Mouse (Mus musculus) large intestine, adult 2 months (tissue): ENCODE measurements around the gene Lrrc8d. TPM values are rescaled to one million over a fixed set of nuclear protein-coding genes. Genes with fewer than 3 reads are reported as not detected.

Source experiments
- DNase-seq: peaks from one replicate; pipeline ENCODE4 v3.0.0-alpha.2; 2012; ENCODE audit warnings: low read depth, low spot score
- WGBS: fragments of 180-500 bp; shearing (Covaris S2); methylation state at CpG from one replicate; pipeline ENCODE4 v1.1.7; 2018; 5-methylcytosine and 5-hydroxymethylcytosine counted together
- polyA plus RNA-seq: library from polyadenylated mRNA; depleted of rRNA; stranded (reverse); fragments of >200 nt; gene quantifications from 2 replicates; pipeline ENCODE4 v1.2.3, GENCODE M21; 2012; rRNA removed

The Lrrc8d gene
- polyA plus RNA-seq = 9.9 and 18.5 TPM in 2 replicates

DNA sequence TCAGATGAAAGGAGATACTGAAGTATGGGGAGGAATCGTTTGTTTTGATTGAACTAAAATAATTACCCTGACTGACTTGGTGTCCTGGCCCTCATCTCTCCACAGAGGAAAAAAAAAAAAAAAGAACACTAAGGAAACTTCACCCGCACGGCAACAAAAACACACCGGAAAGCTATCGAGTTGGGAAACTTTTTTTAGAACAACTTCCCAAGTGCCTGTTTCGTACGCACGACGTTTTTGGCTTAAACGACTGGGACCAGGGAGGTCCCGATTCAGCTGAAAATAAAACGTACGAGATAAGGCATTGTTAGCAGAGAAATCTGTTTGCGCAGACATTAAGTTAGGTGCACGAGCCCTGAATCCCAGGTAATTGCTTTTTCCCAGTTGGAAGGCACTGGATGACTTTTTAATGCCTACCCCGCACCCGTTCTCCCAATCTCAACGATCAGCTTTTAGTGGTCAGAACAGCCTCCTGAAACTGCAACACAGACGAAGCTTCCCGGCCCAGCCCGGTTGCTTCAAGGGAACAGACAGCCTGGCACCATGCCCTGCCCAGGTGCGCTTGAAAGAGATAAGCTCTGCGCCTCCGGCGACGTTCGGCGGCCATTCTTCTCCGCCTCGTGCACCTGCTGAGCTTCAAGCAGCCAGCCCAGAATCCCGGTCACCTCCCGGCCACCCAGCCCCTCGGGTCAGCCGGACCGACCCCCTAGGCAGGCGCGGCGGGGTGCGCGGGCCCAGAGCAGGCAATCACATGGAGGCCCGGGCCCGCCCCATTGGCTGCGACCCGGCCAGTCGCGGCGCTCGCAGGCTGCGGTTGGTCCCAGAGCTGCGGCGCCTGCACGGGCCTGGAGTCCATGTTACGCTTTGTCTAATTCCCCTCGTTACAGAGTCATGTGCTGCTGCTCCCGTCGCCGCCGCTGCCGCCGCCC lies at the start of gene Lrrc8d:
Lrrc8d (plus strand) TSS at position 829 of the 929 bp plus-strand sequence.
- WGBS = 2% methylated on average over 60 of the region's 60 CpGs
- DNase-seq = no peak

- WGBS = 70% methylated on average over 8 of the region's 8 CpGs
- no peak for DNase-seq
These were observed 48.9 kb upstream of the Lrrc8d start for GRCm38 (mm10) chr5:105650728-105651479.

GRCm38 (mm10) chr5:105651561-105651991 lies 48.2 kb upstream of the Lrrc8d start:
- 45% methylated on average over 11 of the region's 11 CpGs for WGBS
- DNase-seq = no peak

- DNase-seq = no peak
- WGBS = 24% methylated on average over 15 of the region's 15 CpGs
These were observed 45.3 kb upstream of the Lrrc8d start for GRCm38 (mm10) chr5:105654237-105655063.

GRCm38 (mm10) chr5:105655100-105655734 lies 44.6 kb upstream of the Lrrc8d start:
- 72% methylated on average over 12 of the region's 12 CpGs for WGBS

DNA sequence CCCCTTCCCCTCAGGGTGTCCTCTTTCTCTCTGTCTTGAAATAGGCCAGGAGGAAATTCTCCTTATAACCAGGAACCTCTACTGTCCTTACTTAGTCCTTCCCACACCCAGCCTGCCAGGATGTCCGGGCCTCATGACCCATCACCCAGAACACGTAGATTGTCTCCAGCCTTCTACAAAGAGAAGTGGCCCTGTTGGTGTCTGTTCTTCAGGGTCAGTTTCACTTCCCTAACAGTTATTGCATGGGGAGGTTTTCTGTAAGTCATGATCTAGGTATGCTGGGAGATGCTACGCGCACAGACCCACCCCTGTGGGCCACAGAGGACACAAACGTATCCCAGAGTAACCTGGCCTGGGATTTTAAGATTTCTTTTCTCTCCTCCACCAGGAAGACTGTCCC lies 37.9 kb upstream of the Lrrc8d start:
- 76% methylated on average over 5 of the region's 5 CpGs for WGBS
- DNase-seq = no peak

More at GRCm38 (mm10) chr5:105655100-105655734, 44.6 kb upstream of the Lrrc8d start:
- DNase-seq = no peak

DNA sequence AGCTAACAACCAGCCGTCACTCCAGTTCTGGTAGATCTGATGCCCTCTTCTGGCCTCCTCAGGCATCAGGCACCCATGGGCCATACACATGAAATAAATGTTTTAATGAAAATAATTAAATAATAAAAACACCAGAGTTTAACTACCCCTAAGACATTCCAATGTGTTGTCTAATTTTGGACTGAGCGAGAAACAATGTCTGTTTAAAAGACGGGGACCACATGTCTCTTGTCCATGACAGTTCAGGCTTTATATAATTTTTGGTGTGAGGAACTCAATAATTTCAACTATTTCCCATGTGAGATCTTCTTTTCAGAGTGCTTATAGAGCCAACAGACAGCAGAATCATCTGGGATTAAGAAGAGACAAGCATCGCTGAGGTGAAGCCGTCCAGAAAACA lies 32.8 kb upstream of the Lrrc8d start:
- 84% methylated on average over 5 of the region's 5 CpGs for WGBS
- DNase-seq = no peak

- DNase-seq = no peak
- WGBS = 76% methylated on average over 6 of the region's 6 CpGs
These were observed 32.4 kb upstream of the Lrrc8d start for GRCm38 (mm10) chr5:105667411-105667810.

- 94% methylated on average over 2 of the region's 2 CpGs for WGBS
- no peak for DNase-seq
These were observed 30.7 kb upstream of the Lrrc8d start for GRCm38 (mm10) chr5:105669086-105669485.

DNA sequence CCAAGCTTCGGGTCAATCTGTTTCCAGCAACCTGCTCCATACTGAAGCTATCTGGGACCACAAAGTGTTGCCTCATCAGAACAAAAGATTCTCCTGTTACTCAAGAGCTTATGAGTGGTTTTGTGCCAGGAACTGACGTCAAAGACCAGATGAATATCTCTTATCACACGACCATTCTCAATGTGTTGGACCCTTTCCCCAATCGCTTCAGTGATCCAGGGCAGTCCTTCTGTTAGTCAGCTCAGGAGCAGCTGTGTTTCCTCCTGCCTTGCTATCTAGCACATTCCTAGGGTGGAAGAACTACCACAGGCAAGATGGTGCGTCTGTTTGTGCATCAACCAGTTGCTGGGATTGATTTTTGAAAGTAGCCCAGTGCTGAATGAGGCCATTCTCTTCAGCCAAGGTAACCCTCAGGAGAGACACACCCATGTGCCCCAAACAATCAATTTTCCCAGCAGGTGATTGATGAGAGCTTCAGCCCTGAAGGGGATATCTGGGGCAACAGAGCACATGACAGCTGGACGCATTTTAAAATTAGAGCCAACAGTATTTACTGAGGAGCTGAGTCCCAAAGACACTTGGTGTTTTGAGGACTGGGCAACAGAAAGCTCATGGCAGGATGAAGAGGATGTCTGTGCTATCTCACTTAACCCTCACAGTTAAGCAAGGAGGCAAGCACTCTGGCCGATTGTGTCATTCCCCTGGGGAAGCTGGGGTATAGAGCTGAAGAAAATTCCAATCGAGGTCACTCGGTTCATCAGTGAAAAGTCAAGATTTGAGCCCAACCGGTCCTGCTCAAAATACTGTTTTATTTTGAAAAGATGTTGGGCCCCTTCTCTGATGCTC lies 30.0 kb upstream of the Lrrc8d start:
- WGBS = 74% methylated on average over 10 of the region's 10 CpGs
- no peak for DNase-seq

DNA sequence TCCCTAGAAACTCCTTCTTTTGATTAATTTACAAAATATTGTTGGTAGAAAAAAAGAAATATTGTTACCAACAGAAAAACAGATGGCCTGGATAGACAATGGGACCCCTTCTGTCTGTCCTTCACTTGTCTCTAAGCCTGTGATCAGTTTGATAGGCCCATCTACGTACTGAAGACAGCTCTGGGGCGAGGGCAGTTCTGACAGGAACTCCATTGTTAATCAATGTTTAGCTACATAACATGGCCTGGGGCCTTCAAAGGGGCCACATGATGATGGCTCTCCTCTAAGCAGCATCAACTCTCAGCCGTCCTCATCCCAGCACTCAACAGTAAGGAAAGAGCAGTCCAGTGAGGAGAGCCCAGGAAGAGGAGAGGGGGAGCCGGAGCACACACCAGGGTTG lies 27.4 kb upstream of the Lrrc8d start:
- DNase-seq = no peak
- 88% methylated on average over 4 of the region's 4 CpGs for whole genome bisulfite sequencing

DNA sequence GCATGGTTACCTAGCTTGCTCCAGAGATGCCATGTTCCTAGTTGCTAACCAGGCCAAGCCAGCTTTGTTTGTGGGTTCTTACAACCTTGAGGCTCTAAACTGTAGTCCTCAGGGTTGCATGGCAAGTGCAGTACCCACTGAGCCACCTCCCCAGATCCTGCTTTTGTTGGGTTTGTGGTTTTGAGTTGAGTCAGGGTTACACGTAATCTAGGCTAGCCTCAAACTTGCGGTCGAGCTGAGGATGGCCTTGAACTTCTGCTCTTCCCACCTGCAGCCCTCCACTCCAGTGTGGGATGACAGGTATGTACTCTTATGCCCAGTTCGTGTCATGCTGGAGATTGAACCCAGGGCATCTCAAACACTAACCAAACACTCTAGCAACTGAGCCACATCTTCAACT lies 24.3 kb upstream of the Lrrc8d start:
- 90% methylated on average over 4 of the region's 4 CpGs for WGBS
- DNase-seq = no peak

GRCm38 (mm10) chr5:105677071-105677470 lies 22.7 kb upstream of the Lrrc8d start:
- WGBS = 94% methylated on average over 2 of the region's 2 CpGs
- DNase-seq = no peak

DNA sequence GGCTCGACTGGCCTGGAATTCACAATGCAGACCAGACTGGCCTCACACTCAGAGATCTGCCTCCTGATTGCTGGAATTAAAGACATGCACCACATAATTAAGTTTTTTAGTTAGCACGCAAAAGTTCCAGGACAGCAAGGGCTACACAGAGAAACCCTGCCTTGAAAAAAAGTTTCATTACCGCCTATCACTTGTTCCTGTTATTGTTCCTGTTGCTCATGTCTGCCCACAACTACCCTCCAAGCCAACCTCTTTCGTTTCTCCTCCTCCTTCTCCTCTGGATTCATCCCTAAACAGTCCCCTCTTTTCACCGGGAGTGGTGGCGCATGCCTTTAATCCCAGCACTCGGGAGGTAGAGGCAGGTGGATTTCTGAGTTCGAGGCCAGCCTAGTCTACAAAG lies 21.5 kb upstream of the Lrrc8d start:
- DNase-seq = no peak

DNA sequence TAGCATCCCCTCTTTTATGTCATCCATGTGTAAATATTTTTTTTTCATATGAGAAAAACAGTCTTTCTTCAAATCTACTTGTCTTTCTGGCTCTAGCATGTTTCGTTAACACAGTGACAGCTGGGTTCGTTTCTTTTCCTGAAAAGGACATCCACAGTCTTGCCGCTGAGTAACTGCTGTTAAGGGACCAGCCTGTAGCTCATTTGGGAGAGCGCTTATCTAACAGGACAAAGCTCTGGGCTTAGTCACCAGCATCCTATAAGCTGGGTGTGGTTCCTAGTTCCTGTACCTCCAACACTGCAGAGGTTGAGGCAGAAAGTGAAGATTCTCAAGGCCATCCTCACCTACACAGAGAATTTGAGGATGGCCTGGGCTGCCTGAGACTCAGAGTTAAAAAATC lies 20.5 kb upstream of the Lrrc8d start:
- DNase-seq = no peak
- WGBS = 37% methylated on average over 4 of the region's 4 CpGs

More for the DNA sequence above, 21.5 kb upstream of the Lrrc8d start:
- WGBS = 87% methylated on average over 8 of the region's 8 CpGs

GRCm38 (mm10) chr5:105679921-105680843 lies 19.6 kb upstream of the Lrrc8d start:
- DNase-seq = no peak
- 61% methylated on average over 9 of the region's 9 CpGs for whole genome bisulfite sequencing

DNA sequence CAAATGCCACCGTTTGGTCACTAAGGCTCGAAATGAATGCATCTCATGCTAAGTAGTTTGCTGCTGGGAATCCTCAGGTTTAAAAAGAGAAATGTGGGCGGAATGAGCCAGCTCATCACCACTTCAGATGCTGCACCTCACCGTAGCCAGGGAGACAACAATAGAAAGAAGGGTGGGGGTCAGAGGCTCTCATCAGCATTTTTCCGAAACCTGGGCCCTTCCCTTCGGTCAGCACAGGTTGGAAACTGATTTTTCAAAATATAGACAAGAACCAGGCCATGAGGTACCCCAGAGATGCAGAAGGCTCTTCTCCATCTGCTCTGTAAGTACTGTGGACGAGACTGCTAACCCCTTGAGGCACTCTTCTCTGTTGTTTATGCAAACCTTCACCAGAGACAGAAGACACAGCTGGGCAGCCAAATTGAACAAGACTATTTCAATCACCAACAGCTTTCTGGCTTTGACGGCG lies 17.6 kb upstream of the Lrrc8d start:
- no peak for DNase-seq
- WGBS = 85% methylated on average over 9 of the region's 9 CpGs
